Mouse (Mus musculus): ENCODE results near the gene Immp2l. TPM values are rescaled to one million over a fixed set of nuclear protein-coding genes. Genes with fewer than 3 reads are reported as not detected.

Immp2l gene
- total RNA-seq, 2 experiments from 2014 or later = 1.3 to 11.4 TPM

- no peak for ATAC-seq (replicated peaks; ENCODE audit: low FRiP score, low TSS enrichment, poor library complexity, severe bottlenecking)
These were observed 111.0 kb downstream of the Immp2l start for GRCm38 (mm10) chr12:41134885-41135284.

- no peak for ATAC-seq (replicated peaks; ENCODE audit: low FRiP score, low TSS enrichment, poor library complexity, severe bottlenecking)
These were observed 135.7 kb downstream of the Immp2l start for GRCm38 (mm10) chr12:41159543-41159942.

- ATAC-seq (replicated peaks; ENCODE audit: low FRiP score, low TSS enrichment, poor library complexity, severe bottlenecking) = no peak
These were observed 143.9 kb downstream of the Immp2l start for GRCm38 (mm10) chr12:41167802-41168201.

- no peak for ATAC-seq (replicated peaks; ENCODE audit: low FRiP score, low TSS enrichment, poor library complexity, severe bottlenecking)
These were observed 146.2 kb downstream of the Immp2l start for GRCm38 (mm10) chr12:41170051-41170450.

DNA sequence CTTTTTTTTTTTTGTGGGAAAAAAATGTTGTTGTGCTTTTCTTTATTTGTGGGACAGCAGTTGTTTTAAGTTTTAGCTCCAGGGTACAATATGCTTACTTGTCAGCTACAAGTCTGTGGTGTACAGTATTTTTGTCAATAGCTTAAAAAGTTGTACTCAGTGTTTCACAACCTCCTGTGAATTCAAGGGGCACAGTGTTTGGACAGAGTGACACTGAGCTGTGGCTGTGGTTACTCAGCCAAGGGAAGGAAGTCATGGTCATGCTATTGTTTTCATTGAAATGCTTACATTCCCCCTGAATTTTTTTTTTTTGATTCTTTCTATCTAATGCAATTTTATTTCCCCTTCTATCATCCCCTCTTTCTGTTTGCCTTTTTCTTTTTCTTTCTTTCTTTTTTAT, 159.0 kb downstream of the Immp2l start:
- no peak for ATAC-seq (replicated peaks; ENCODE audit: low FRiP score, low TSS enrichment, poor library complexity, severe bottlenecking)

DNA sequence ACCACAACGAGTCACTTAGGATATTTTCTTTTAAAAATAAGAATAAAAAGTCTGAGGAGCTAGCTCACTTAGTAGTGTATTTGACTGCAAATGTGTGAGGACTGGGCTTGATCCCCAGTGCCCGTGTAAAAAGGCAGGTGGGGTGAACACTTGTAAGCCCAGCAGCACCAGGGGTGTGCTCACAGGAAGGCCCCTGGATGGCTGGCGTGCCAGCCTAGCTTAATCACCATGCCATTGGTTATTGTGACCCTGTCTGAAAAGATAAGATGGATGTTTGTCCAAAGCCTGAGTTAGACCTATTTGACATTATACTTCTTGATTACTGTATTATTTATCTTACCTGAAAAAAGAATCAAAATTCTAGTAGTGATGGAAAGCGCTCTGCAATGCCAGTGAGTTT, 161.2 kb downstream of the Immp2l start:
- ATAC-seq (replicated peaks; ENCODE audit: low FRiP score, low TSS enrichment, poor library complexity, severe bottlenecking) = peak; percentile 77

DNA sequence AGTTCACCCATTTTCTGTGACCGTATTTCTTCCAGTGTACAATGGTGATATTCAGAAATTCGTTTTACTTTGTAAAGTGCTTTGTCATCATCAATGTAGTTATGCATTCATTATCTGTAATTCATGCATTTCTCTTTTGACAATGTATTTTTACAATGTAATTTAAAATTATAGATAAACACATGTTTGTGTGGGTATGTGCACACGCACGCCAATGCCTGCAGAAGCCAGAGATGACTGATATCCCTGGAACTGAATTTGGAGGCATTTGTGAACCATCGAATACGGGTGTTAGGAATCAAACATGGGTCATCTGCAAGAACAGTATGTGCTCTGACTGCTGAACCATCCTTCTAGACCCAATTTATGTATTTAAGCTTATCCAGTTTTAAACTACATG, 161.6 kb downstream of the Immp2l start:
- ATAC-seq (replicated peaks; ENCODE audit: low FRiP score, low TSS enrichment, poor library complexity, severe bottlenecking) = peak; percentile 94

DNA sequence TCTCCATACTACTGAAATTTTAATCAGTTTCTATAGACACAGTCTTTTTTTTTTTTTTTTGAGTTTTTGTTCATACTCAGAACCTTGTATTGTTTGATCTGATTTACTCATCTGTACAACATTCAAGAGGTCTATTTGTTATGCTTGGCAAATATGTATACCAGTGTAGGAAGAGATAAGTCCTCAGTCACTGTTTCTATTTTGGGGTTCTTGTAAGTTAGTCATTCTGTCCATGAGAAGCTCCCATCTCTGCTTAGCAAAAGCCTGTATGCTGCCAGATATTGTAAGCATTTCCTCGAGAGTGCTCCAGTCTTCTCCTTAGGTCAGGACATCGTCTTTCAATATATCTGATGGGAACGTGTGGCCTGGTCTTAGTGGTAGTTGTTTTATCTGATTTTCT, 168.9 kb downstream of the Immp2l start:
- no peak for ATAC-seq (replicated peaks; ENCODE audit: low FRiP score, low TSS enrichment, poor library complexity, severe bottlenecking)

DNA sequence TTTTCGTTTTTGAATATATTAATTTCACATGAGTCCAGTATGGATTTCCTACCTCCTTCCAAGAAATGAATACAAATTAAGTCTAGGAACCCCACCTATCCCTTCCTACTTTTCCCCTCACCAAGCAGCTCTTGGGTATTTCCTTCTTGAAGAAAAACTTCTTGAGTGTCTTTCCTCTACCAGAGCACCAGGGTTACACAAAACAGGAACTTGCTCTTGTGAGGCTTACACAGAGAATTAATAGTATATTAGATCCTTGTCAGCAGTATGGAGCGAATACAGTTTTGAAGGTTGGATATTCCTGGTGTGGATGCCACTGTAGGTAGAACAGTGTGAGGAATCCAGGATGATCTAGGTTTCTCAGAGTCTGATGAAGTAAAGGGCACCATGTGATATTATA, 172.5 kb downstream of the Immp2l start:
- ATAC-seq (replicated peaks; ENCODE audit: low FRiP score, low TSS enrichment, poor library complexity, severe bottlenecking) = no peak

DNA sequence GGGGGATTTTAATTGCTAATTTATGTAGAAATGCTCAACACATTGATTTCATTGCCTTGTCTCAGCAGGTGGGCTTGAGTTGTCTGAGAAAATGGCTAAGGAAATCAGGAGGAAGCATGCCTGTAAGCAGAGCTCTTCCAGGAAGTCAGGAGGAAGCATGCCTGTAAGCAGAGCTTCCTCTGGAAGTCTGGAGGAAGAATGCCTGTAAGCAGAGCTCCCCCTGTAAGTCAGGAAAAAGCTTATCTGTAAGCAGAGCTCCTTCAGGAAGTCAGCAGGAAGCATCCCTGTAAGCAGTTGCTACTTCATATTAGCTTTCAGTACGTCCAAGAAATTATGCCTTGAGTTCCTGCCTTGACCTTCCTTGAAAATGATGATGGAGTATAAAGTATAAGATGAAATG, 191.3 kb downstream of the Immp2l start:
- no peak for ATAC-seq (replicated peaks; ENCODE audit: low FRiP score, low TSS enrichment, poor library complexity, severe bottlenecking)

GRCm38 (mm10) chr12:41221893-41222292, 198.0 kb downstream of the Immp2l start:
- ATAC-seq (replicated peaks; ENCODE audit: low FRiP score, low TSS enrichment, poor library complexity, severe bottlenecking) = no peak

DNA sequence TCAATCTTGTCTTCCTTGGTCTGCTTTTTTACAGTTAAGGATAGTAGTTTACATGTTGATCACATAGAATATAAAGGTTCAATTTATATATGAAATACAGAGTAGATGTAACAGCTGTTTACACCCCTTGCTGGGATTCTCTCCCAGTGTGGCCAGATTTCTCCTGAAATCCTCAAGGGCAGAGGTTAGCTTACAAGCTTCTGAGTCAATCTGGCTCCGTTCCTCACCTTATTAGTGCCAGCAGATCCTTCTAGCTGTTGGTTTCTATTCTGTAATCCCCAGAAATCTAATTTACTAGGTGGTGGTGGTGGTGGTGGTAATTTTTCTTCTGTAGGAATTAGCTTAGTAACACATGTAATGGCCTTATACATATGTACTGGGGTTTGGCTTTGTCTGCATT, 199.8 kb downstream of the Immp2l start:
- no peak for ATAC-seq (replicated peaks; ENCODE audit: low FRiP score, low TSS enrichment, poor library complexity, severe bottlenecking)

DNA sequence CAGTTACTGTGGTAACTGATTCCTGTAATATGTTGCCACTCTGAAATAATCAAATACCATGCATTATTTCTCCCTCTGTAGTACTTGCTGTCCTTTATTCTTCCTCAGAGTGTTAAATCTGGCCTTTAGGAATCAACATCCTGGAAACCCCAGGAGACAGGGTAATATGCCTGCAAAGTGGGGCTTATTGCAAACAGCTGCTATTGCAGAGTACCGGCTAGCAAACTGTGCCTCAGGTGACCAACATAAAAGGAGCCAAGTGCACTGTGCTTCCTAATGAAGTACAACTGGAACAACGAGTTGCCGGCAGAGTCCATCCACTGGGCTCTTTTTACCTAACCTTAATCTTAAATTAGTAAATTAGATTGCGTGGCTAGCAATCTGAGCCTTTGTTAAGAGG, 200.6 kb downstream of the Immp2l start:
- ATAC-seq (replicated peaks; ENCODE audit: low FRiP score, low TSS enrichment, poor library complexity, severe bottlenecking) = no peak

- ATAC-seq (replicated peaks; ENCODE audit: low FRiP score, low TSS enrichment, poor library complexity, severe bottlenecking) = no peak
These were observed 208.1 kb downstream of the Immp2l start for GRCm38 (mm10) chr12:41231966-41232365.

DNA sequence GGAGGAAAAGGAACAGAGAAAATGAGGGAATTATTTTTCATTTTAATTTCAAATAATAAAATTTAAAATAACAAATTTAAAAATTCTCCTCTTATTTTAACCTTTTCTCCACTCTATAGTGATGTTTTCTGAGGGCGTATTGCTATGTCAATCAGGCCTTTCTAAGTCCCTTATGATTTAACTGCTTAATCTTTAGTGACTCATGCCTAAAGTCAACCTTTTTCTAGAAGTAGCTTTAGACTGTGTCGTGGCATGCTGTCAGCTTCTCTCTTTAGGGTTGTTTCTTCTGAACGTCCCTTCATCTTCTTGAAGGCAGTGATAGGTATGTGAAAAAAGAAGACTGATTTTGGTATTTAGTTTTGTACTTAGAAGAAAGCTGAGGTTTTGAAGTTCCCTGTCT, 214.0 kb downstream of the Immp2l start:
- ATAC-seq (replicated peaks; ENCODE audit: low FRiP score, low TSS enrichment, poor library complexity, severe bottlenecking) = no peak

GRCm38 (mm10) chr12:41241221-41241620, 217.3 kb downstream of the Immp2l start:
- ATAC-seq (replicated peaks; ENCODE audit: low FRiP score, low TSS enrichment, poor library complexity, severe bottlenecking) = no peak

DNA sequence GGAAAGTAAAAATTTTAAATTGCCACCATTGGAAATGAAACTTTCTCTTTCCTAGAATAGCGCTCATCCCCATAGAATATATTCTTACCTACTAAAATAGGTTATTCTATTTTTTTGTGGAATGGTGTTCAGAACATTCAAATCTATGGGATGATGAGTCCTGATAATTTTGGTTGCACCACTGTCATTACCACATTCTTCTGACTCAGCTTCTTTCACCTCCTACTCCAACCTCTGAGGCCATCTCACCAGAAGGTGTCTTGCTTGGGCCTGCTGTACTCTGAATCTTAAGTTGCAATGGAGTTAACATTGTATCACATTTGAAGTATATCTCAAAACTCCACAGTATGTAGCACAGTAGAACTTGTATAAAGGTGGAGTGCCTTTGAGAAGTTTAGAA, 224.4 kb downstream of the Immp2l start:
- no peak for ATAC-seq (replicated peaks; ENCODE audit: low FRiP score, low TSS enrichment, poor library complexity, severe bottlenecking)

GRCm38 (mm10) chr12:41250123-41250522, 226.2 kb downstream of the Immp2l start:
- no peak for ATAC-seq (replicated peaks; ENCODE audit: low FRiP score, low TSS enrichment, poor library complexity, severe bottlenecking)

DNA sequence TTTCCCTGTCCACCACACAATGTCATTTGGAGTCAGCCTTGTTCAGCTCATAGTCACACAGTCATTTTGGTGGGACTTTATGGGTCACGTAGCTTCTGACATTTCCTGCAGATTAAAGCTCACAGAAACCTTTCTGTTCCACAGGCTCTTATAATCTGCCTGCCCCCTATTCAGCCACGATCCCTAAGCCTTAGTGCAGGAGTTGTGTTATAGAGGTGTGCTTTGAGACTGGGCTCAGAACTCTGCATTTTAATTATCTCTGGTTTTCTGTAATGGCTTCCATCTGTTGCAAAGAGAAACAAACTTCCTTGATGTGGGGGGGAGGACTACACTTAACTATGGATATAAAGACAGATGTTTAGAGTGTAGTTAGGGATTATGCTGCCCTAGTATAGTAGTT, 234.0 kb downstream of the Immp2l start:
- ATAC-seq (replicated peaks; ENCODE audit: low FRiP score, low TSS enrichment, poor library complexity, severe bottlenecking) = no peak

- ATAC-seq (replicated peaks; ENCODE audit: low FRiP score, low TSS enrichment, poor library complexity, severe bottlenecking) = no peak
These were observed 235.7 kb downstream of the Immp2l start for GRCm38 (mm10) chr12:41259608-41260007.

DNA sequence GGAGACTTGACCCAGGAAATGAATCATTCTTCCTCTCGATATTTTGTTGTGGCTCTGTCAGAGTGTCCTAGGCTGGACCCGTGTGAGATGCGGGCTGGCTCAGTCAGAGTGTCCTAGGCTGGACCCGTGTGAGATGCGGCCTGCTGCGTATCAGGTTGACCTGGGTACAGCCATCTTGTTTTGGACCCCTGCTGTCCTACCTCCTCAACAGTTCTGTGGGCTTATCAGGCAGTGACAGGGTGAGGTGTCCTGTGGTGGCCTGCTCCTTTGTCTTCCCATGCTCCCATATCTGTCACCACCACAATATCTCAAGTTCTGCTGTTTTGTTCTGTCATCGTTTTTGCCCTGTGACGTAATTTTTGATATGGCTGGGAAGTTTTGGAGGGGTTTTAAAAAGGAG, 250.2 kb downstream of the Immp2l start:
- no peak for ATAC-seq (replicated peaks; ENCODE audit: low FRiP score, low TSS enrichment, poor library complexity, severe bottlenecking)

- ATAC-seq (replicated peaks; ENCODE audit: low FRiP score, low TSS enrichment, poor library complexity, severe bottlenecking) = no peak
These were observed 251.5 kb downstream of the Immp2l start for GRCm38 (mm10) chr12:41275361-41275760.

Measured in megakaryocyte-erythroid progenitor cell, adult 5-6 weeks (primary cell).